Mouse (Mus musculus): ENCODE results near the gene Gm525.

Gm525 gene

DNA sequence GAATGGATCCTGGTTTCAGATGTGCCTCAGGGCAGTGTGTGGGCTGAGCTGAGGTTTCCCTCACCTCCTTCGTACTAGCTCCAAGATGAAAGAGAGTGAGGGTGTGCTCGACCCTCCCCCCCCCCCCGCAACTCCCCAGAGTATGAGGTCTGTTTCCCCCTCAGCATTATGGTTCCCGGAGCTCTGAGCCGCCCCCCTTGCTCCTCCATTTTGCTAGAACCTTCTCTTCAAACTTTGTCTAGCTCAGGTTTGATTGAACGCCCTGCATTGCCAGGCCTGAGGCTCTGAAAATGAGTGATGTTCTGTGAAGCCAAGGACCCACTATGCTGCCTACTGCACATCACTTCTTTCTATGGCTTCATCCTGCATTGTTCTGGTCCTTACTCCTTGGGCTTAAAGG lies 25.3 kb downstream of the Gm525 start:
- DNase-seq, result no peak

DNA sequence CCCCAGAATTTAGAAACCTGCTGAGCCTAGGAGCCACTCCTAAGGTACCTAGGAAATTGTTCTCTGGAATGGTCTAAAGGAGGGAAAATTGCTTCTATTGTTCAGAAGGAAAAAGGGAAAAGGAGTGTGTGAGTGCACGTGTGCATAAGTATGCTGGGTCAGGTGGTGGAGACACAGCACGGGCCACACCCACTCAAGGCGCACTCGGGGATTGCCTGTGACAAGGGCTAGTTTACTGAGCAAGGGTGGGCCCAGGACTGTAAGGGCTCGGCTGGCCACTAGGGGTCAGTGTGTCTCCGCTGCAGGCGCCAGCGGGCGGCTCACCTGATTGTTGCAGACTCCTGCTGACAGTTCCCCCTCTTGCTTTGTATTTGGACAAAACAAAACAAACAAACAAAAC lies 26.8 kb downstream of the Gm525 start:
- peak; percentile 92 for DNase-seq

DNA sequence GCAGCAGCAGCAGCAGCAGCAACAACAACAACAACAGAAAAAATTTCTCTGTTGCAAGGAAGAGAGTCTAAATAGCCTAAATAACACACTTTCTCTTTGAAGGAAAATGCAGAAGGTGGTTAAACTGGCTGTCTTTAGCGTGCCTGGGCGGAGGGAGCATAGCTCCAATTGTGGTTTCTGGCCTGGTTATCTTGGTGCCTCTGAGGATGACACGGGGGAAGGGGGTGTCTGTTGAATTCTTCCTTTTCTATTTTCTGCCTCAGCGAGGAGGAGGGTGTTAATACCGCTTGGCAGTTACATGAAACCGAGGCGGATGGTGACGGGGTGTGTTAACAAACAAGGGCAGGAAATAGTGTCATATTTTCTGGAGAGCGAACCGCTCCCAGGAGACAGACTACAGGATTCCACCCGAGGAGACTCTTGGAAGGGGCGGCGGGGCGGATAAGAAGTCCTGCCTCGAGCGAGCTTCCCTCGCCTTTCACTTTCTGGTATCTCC lies 27.2 kb downstream of the Gm525 start:
- peak in 1 of 2 experiments; percentile 60 for DNase-seq

GRCm38 (mm10) chr11:89103166-89103565 lies 29.5 kb downstream of the Gm525 start:
- DNase-seq, result no peak

DNA sequence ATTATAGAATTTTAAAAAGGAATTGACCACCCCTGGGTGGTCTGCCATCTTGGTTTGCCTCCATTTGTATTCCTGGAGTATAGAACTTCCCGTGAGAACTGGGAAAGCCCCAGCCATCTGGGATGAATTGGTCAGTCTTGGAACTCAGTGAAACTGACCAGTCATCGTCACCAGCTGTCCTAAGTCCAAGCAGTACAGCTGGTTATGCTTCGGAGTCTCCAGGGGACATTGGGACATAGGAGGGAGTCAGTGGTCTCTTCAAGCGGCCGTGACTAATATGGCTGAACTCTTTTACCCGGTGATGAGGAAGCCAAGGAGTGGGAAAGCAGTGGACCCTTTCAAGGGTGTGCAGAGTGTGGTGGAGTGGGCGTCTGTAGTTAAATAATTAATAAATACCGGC lies 31.6 kb downstream of the Gm525 start:
- DNase-seq, result no peak

DNA sequence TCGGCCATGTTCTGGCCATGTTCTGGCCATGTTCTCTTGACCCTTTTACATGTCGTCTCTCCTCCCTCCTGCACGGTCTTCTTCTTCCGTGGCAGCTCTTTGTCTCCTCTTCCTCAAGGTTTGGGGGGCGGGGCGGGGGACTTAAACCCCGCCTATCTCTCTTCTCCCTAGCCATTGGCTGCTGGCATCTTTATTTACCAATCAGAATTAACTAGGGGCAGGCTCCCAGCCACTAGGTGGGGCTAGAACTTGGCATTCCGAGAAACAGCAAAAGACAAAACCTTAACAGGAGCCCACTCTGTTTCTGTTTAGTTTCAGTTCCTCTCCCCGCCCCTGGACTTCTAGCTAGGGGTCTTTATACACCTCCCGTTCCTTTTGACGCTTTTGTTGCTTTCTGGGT lies 32.2 kb downstream of the Gm525 start:
- no peak for DNase-seq

GRCm38 (mm10) chr11:89107180-89107807 lies 33.7 kb downstream of the Gm525 start:
- DNase-seq, result no peak

DNA sequence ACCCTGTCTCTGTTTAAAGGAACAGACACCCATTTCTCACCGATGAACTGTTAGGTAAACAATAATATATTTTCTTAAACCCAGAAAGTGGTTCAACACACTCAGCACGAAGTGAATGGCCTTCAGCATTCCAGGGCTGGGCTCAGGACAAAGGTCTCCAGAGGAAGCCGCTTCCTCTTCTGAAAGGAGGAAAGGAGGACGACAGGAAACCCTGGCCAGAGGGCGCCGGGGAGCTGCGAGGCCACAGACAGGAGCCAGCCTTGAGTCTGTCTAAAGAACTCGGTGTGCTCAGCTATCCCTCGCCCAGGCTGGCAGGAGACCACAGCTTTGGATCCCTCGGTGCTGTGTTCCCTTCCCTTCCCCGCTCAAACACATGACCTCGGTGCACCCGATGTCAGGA lies 50.8 kb downstream of the Gm525 start:
- DNase-seq, result no peak

GRCm38 (mm10) chr11:89130856-89131255 lies 57.2 kb downstream of the Gm525 start:
- no peak for DNase-seq

DNA sequence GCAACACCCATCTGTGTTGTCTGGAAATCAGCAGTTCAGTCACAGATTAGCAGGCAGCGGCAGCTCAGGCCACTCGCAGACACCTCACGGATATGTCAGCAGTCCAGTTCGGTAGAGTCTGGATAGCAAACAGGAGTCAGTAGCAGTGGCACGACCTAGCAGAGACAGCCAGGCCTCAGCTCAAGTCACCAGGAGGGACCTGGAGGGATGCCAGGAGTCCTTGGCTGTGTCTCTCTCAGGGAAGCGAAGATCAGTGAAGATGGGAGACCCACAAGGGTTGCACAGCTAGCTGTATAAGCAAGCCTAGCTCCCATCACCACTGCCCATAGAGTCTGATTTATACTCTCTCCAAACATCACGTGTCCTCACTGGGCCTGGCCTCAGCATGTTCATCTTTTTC lies 58.8 kb downstream of the Gm525 start:
- no peak for DNase-seq

GRCm38 (mm10) chr11:89134211-89134610 lies 60.6 kb downstream of the Gm525 start:
- no peak for DNase-seq

- DNase-seq, result no peak
These were observed 64.3 kb downstream of the Gm525 start for GRCm38 (mm10) chr11:89137915-89138314.

All from thymus, adult 18-20 months (tissue).